Mouse (Mus musculus) testis, postnatal 14 days (tissue): Measurements from ENCODE around the gene Slc12a8.

ENCODE experiments used
- DNase-seq: peaks from one replicate; pipeline ENCODE4 v3.0.0; 2021; ENCODE audit warnings: low spot score

The Slc12a8 gene

GRCm38 (mm10) chr16:33544346-33544745 is 27.2 kb downstream of the Slc12a8 start:
- no peak for DNase-seq

- no peak for DNase-seq
These were observed 28.4 kb downstream of the Slc12a8 start for GRCm38 (mm10) chr16:33545530-33545929.

GRCm38 (mm10) chr16:33553689-33554342 is 36.7 kb downstream of the Slc12a8 start:
- no peak for DNase-seq

- no peak for DNase-seq
These were observed 41.0 kb downstream of the Slc12a8 start for GRCm38 (mm10) chr16:33558121-33558520.

- peak; percentile 65 for DNase-seq
These were observed 43.2 kb downstream of the Slc12a8 start for GRCm38 (mm10) chr16:33560281-33560680.

- no peak for DNase-seq
These were observed 44.3 kb downstream of the Slc12a8 start for GRCm38 (mm10) chr16:33561308-33562009.

- no peak for DNase-seq
These were observed 45.9 kb downstream of the Slc12a8 start for GRCm38 (mm10) chr16:33562874-33563537.

- DNase-seq = no peak
These were observed 46.4 kb downstream of the Slc12a8 start for GRCm38 (mm10) chr16:33563538-33564013.

- DNase-seq = no peak
These were observed 49.3 kb downstream of the Slc12a8 start for GRCm38 (mm10) chr16:33566467-33566866.

- no peak for DNase-seq
These were observed 50.6 kb downstream of the Slc12a8 start for GRCm38 (mm10) chr16:33567736-33568135.

GRCm38 (mm10) chr16:33568269-33569016 is 51.3 kb downstream of the Slc12a8 start:
- DNase-seq = no peak

- no peak for DNase-seq
These were observed 55.5 kb downstream of the Slc12a8 start for GRCm38 (mm10) chr16:33572646-33573045.

- DNase-seq = no peak
These were observed 56.6 kb downstream of the Slc12a8 start for GRCm38 (mm10) chr16:33573703-33574102.

GRCm38 (mm10) chr16:33575728-33576127 is 58.6 kb downstream of the Slc12a8 start:
- no peak for DNase-seq

GRCm38 (mm10) chr16:33576271-33577189 is 59.4 kb downstream of the Slc12a8 start:
- no peak for DNase-seq

GRCm38 (mm10) chr16:33578462-33578861 is 61.3 kb downstream of the Slc12a8 start:
- no peak for DNase-seq

- no peak for DNase-seq
These were observed 63.2 kb downstream of the Slc12a8 start for GRCm38 (mm10) chr16:33580331-33580730.

GRCm38 (mm10) chr16:33580736-33581241 is 63.7 kb downstream of the Slc12a8 start:
- DNase-seq = peak; percentile 59

GRCm38 (mm10) chr16:33581661-33582099 is 64.6 kb downstream of the Slc12a8 start:
- DNase-seq = peak; percentile 58

GRCm38 (mm10) chr16:33582495-33582894 is 65.4 kb downstream of the Slc12a8 start:
- DNase-seq = peak; percentile 56

- DNase-seq = no peak
These were observed 66.2 kb downstream of the Slc12a8 start for GRCm38 (mm10) chr16:33583333-33583732.
